Mouse (Mus musculus): ENCODE data around the gene Pcsk2. TPM values are rescaled to one million over a fixed set of nuclear protein-coding genes. Genes with fewer than 3 reads are reported as not detected.

Pcsk2 gene
- polyA plus RNA-seq, 1 experiment from 2014 or later, result 34.2 TPM

DNA sequence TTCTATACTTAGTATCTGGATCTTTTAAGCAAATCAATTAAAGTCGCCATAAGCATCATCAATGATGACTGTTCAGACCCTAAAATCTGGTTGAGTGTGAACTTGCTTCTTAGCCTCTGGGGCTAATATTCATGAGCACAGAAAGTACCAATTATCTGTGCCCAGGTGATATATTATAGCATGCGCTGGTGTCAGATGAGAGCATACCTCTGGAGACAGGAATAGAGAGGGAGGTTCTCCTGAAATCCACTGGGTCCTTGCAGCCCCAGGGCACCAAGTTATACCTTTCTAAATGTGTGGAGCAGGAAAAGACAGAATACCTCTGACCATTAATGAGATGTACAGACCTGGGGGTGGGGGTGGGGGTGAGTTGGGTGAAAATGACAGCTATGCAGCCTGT is 234.4 kb downstream of the Pcsk2 start:
- Histone ChIP-seq H3K4me3 (replicated peaks; ENCODE audit: low read depth, low read length) (no peak overlapping the region), H3K27me3 (ENCODE audit: control insufficient read depth, insufficient read depth, low read length) (no peaks in the 10 kb centered on the region), H3K9me3 (ENCODE audit: control insufficient read depth, low read length) (no peaks in the 10 kb centered on the region), H3K9ac (replicated peaks; ENCODE audit: low read length) (no peak overlapping the region), H3K4me1 (ENCODE audit: control insufficient read depth, insufficient read depth, low read length) (no peaks in the 10 kb centered on the region), H3K4me2 (ENCODE audit: low read length) (no peak overlapping the region), H3K27ac (replicated peaks; ENCODE audit: low read depth, low read length) (no peak overlapping the region), H3K36me3 (ENCODE audit: control insufficient read depth, insufficient read depth, low read length) (0 out of 2 replicates have a peak, but pooled peaks cover 2% of the 10 kb centered on the region)
- DNase-seq, result no peak
- no peak for ATAC-seq (ENCODE audit: low FRiP score, low TSS enrichment)
- WGBS, result 84% methylated on average over 2 of the region's 2 CpGs

DNA sequence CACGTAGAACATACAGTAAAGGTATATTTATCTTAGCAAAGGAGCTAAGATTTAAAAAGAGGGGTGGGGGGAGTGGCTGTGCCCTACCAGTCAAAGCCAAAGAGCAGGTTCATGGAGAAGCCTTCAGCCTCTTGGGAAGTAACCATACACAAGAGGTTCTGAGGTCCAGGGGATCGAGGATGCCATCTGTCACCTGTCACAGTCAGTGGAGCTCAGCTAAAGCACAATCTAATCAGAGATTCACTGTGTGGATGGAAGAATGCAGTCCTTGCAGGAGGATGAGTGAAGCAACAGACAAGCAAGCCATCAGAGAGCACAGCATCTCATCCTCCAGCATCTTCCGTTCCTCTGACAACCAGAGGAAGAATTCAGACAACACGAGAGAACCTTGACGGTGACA is 244.0 kb downstream of the Pcsk2 start:
- ATAC-seq (ENCODE audit: low FRiP score, low TSS enrichment) (no peak), DNase-seq (no peak)
- Histone ChIP-seq H3K9me3 (ENCODE audit: control insufficient read depth, low read length) (no peaks in the 10 kb centered on the region), H3K27me3 (ENCODE audit: control insufficient read depth, insufficient read depth, low read length) (no peaks in the 10 kb centered on the region), H3K36me3 (ENCODE audit: control insufficient read depth, insufficient read depth, low read length) (0 out of 2 replicates have a peak, but pooled peaks cover 4% of the 10 kb centered on the region), H3K4me2 (ENCODE audit: low read length) (no peak overlapping the region), H3K9ac (replicated peaks; ENCODE audit: low read length) (no peak overlapping the region), H3K27ac (replicated peaks; ENCODE audit: low read depth, low read length) (no peak overlapping the region), H3K4me1 (ENCODE audit: control insufficient read depth, insufficient read depth, low read length) (no peaks in the 10 kb centered on the region), H3K4me3 (replicated peaks; ENCODE audit: low read depth, low read length) (no peak overlapping the region)
- WGBS, result 82% methylated on average over 5 of the region's 5 CpGs

DNA sequence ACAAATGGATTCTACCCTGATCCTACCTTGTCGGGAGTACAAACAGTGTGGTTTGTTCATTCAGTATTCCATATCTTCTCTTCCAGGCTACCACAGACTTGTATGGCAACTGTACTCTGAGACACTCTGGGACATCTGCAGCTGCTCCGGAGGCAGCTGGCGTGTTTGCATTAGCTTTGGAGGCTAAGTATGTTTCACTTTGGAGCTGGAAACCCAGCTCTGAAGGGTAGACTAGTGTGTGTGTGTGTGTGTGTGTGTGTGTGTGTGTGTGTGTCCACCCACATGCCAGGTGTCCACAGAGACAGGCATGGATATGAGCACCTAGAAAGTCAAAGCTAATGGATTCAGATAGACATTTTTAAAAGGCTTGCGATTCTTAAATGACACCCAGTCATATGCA is 249.9 kb downstream of the Pcsk2 start:
- Histone ChIP-seq H3K9me3 (ENCODE audit: control insufficient read depth, low read length) (no peaks in the 10 kb centered on the region), H3K4me2 (ENCODE audit: low read length) (no peak overlapping the region), H3K4me1 (ENCODE audit: control insufficient read depth, insufficient read depth, low read length) (no peaks in the 10 kb centered on the region), H3K4me3 (replicated peaks; ENCODE audit: low read depth, low read length) (no peak overlapping the region), H3K9ac (replicated peaks; ENCODE audit: low read length) (no peak overlapping the region), H3K27me3 (ENCODE audit: control insufficient read depth, insufficient read depth, low read length) (no peaks in the 10 kb centered on the region), H3K27ac (replicated peaks; ENCODE audit: low read depth, low read length) (no peak overlapping the region), H3K36me3 (ENCODE audit: control insufficient read depth, insufficient read depth, low read length) (peaks cover 12% of the 10 kb centered on the region)
- DNase-seq, result no peak
- WGBS, result 90% methylated on average over 4 of the region's 4 CpGs
- ATAC-seq (ENCODE audit: low FRiP score, low TSS enrichment), result no peak

DNA sequence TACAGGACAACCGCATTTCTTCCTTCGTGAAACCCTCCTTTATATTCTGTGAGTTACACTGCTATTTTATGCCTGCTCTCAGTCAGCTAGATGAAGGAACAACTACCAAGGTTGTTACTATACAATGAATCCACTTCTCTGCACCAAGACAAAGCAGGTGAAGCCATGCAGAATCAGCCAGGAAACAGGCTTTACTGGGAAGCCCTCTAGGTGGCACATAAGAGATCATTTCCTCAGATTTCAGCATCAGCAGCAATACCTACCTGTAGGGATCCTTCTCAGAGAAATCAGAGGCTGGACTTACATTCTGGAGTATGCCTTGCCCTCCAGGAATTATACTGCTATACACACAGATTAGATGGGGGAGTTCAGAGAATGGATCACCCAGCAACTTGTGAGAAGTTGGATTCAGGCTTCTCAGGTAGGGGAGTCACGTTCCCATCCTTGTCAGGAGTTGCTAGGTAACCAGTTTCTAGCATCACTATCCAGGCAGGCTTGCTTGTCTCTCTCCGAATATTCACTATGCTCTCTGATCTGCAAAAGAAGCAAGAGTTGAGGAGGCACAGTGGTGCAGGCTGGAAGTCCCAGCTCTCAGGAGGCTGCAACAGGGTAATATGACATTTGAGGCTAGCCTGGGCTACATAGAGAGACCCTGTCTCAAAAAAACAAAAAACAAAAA is 250.5 kb downstream of the Pcsk2 start:
- no peaks in the 10 kb centered on the region for H3K4me1 ChIP-seq (ENCODE audit: control insufficient read depth, insufficient read depth, low read length)
- no peak overlapping the region for H3K27ac ChIP-seq (replicated peaks; ENCODE audit: low read depth, low read length)

DNA sequence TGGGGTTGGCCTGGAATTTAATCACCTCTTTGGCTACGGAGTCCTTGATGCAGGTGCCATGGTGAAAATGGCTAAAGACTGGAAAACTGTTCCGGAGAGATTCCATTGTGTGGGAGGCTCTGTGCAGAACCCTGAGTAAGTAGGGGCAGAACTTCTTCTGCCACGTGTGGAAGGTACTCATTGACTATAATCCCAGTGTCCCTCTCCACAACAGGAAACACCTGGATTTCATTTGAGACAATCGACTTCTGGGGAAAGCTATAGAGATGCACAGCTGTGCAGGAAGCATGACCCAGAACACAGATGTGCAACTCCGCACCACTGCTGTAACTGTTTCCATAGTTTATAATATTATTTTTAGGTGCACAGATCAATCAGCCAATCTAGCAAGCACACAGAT is 255.1 kb downstream of the Pcsk2 start:
- peaks cover 18% of the 10 kb centered on the region for H3K36me3 ChIP-seq (ENCODE audit: control insufficient read depth, insufficient read depth, low read length)

More for the DNA sequence above, 250.5 kb downstream of the Pcsk2 start:
- DNase-seq (peak; percentile 17), ATAC-seq (ENCODE audit: low FRiP score, low TSS enrichment) (no peak)
- Histone ChIP-seq H3K27me3 (ENCODE audit: control insufficient read depth, insufficient read depth, low read length) (no peaks in the 10 kb centered on the region), H3K4me3 (replicated peaks; ENCODE audit: low read depth, low read length) (no peak overlapping the region), H3K4me2 (ENCODE audit: low read length) (no peak overlapping the region), H3K36me3 (ENCODE audit: control insufficient read depth, insufficient read depth, low read length) (peaks cover 17% of the 10 kb centered on the region), H3K9me3 (ENCODE audit: control insufficient read depth, low read length) (no peaks in the 10 kb centered on the region), H3K9ac (replicated peaks; ENCODE audit: low read length) (no peak overlapping the region)
- 71% methylated on average over 4 of the region's 4 CpGs for WGBS

DNA sequence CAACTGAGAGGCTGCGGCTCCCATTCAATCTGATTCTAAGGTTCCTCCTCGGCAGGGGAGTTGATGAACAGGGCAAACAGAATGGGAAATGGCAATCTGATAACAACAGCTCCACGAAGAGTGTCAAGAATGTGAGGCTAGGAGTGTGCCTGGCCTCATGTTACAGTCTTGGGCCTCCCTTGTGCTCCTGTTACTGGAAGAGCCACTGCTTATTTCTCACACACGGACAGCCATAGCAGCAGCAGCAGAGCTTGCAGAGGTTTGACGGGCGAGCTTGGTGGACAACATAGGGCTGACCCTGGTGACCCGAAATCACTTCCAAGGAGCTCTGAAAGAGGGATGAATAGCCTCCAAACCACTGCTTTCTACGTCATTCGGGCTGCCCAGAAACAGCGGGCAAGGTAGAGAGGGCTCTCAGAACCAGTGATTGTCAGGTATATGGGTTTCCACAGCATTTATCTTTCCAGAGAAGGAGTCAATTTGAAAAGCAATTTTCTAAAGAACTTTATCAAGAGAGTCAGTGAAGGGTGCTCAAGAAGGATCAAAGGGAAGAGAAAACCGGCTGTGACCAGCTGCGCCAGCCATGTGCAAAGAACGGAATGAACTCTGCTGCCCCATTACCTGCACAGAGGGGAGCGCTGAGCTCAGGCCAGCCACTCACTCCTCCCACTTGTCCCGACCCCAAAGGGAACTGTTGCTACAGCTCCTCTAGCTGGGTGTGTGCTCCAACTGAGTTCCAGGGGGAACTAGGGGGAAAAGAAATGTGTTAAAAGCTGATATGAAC is 260.4 kb downstream of the Pcsk2 start:
- Histone ChIP-seq H3K27ac (replicated peaks; ENCODE audit: low read depth, low read length) (no peak overlapping the region), H3K4me1 (ENCODE audit: control insufficient read depth, insufficient read depth, low read length) (no peaks in the 10 kb centered on the region), H3K4me2 (ENCODE audit: low read length) (no peak overlapping the region), H3K4me3 (replicated peaks; ENCODE audit: low read depth, low read length) (no peak overlapping the region), H3K9ac (replicated peaks; ENCODE audit: low read length) (no peak overlapping the region), H3K27me3 (ENCODE audit: control insufficient read depth, insufficient read depth, low read length) (no peaks in the 10 kb centered on the region), H3K9me3 (ENCODE audit: control insufficient read depth, low read length) (no peaks in the 10 kb centered on the region), H3K36me3 (ENCODE audit: control insufficient read depth, insufficient read depth, low read length) (0 out of 2 replicates have a peak, but pooled peaks cover 3% of the 10 kb centered on the region)
- DNase-seq (no peak), ATAC-seq (ENCODE audit: low FRiP score, low TSS enrichment) (no peak)
- WGBS, result 69% methylated on average over 15 of the region's 15 CpGs

More for the DNA sequence above, 255.1 kb downstream of the Pcsk2 start:
- WGBS, result 89% methylated on average over 5 of the region's 5 CpGs
- no peak overlapping the region for H3K9ac ChIP-seq (replicated peaks; ENCODE audit: low read length)
- no peak for ATAC-seq (ENCODE audit: low FRiP score, low TSS enrichment)
- H3K4me3 ChIP-seq (replicated peaks; ENCODE audit: low read depth, low read length), result no peak overlapping the region
- DNase-seq, result no peak
- no peaks in the 10 kb centered on the region for H3K4me1 ChIP-seq (ENCODE audit: control insufficient read depth, insufficient read depth, low read length)
- no peaks in the 10 kb centered on the region for H3K27me3 ChIP-seq (ENCODE audit: control insufficient read depth, insufficient read depth, low read length)
- no peak overlapping the region for H3K4me2 ChIP-seq (ENCODE audit: low read length)
- H3K9me3 ChIP-seq (ENCODE audit: control insufficient read depth, low read length), result no peaks in the 10 kb centered on the region
- H3K27ac ChIP-seq (replicated peaks; ENCODE audit: low read depth, low read length), result no peak overlapping the region

DNA sequence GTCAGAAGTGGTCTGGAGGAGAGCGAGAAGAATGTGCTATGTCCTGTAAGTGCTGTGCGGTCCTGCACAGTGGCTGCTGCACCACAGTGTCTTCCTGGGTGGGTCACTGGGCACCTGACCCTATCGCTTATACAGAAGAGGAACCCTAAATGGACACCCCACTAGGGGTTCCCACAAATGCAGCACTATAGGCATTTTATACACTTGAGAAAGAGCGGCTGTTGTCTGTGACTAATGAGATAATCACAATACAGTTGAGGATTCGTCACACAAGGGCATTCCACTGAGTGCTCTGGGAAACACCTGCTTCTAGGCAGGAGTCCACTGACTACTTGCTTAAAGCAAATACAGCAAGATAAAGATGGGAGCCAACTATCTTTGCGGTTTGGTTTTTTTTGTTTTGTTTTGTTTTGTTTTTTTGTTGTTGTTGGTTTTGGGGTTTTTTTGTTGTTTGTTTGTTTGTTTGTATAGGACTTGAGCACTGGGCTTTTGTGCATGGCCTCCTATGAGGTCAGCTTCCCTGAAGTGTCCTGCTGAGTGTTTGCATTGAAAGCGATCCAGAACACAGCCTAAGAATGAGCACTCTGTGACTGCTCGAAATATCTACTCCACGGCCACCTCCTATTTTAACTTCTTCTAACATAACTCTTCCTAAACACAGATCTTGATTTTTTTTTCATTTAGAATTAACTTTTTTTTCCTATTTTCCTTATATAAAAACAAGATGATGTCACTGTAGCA is 261.1 kb downstream of the Pcsk2 start:
- Histone ChIP-seq H3K36me3 (ENCODE audit: control insufficient read depth, insufficient read depth, low read length) (no peaks in the 10 kb centered on the region), H3K4me3 (replicated peaks; ENCODE audit: low read depth, low read length) (no peak overlapping the region), H3K27me3 (ENCODE audit: control insufficient read depth, insufficient read depth, low read length) (no peaks in the 10 kb centered on the region), H3K9me3 (ENCODE audit: control insufficient read depth, low read length) (no peaks in the 10 kb centered on the region), H3K9ac (replicated peaks; ENCODE audit: low read length) (no peak overlapping the region), H3K27ac (replicated peaks; ENCODE audit: low read depth, low read length) (no peak overlapping the region), H3K4me2 (ENCODE audit: low read length) (no peak overlapping the region), H3K4me1 (ENCODE audit: control insufficient read depth, insufficient read depth, low read length) (no peaks in the 10 kb centered on the region)
- DNase-seq (peak; percentile 26), ATAC-seq (ENCODE audit: low FRiP score, low TSS enrichment) (no peak; the same call in 1 of the 2 replicates)
- 50% methylated on average over 9 of the region's 9 CpGs for WGBS

DNA sequence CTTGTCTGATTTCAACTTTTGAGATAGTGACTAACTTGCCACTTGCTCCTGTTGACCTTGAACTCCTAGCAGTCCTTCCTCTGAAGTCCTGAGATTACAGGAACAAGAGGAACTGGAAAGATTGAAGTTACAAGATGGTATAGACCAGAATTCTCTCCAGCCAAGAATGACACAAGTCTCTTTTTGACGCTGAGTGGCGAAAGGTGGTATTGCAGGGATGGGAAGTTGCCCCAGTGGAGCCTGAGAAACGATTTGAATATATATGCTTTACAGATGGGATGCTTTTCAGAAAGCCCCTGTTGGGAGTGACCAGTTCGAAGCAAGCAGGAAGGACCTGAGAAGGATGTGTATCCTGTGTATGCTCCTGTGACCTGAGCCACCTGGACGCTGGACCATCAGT is 262.8 kb downstream of the Pcsk2 start:
- Histone ChIP-seq H3K27me3 (ENCODE audit: control insufficient read depth, insufficient read depth, low read length) (no peaks in the 10 kb centered on the region), H3K9ac (replicated peaks; ENCODE audit: low read length) (no peak overlapping the region), H3K4me3 (replicated peaks; ENCODE audit: low read depth, low read length) (no peak overlapping the region), H3K4me2 (ENCODE audit: low read length) (no peak overlapping the region), H3K9me3 (ENCODE audit: control insufficient read depth, low read length) (no peaks in the 10 kb centered on the region), H3K36me3 (ENCODE audit: control insufficient read depth, insufficient read depth, low read length) (0 out of 2 replicates have a peak, but pooled peaks cover 4% of the 10 kb centered on the region), H3K4me1 (ENCODE audit: control insufficient read depth, insufficient read depth, low read length) (no peaks in the 10 kb centered on the region), H3K27ac (replicated peaks; ENCODE audit: low read depth, low read length) (no peak overlapping the region)
- DNase-seq (no peak), ATAC-seq (ENCODE audit: low FRiP score, low TSS enrichment) (no peak)
- WGBS, result 70% methylated on average over 5 of the region's 5 CpGs
